Mouse (Mus musculus) intestine, embryonic 14.5 days (tissue): ENCODE measurements around the gene Gnl3. TPM values are rescaled to one million over a fixed set of nuclear protein-coding genes. Genes with fewer than 3 reads are reported as not detected.

Source experiments
- ATAC-seq: fragments of 200-750 bp; cut with Nextera tagmentation; replicated peaks from 2 replicates; pipeline ENCODE4 v1.8.0; 2017; ENCODE audit warnings: low read depth, moderate number of reproducible peaks, moderate TSS enrichment, moderate library complexity; ENCODE audit not compliant: low FRiP score, low TSS enrichment
- DNase-seq: peaks from one replicate; pipeline ENCODE4 v3.0.0-alpha.2; 2018; ENCODE audit warnings: low spot score
- H3K27ac ChIP-seq: fragments of 300-500 bp; sonication (generic); 2 replicates; pipeline ENCODE4 v1.5.1; 2014; ENCODE audit warnings: low read depth, mild to moderate bottlenecking, control low read depth
- H3K27me3 ChIP-seq: fragments of 300-500 bp; sonication (generic); replicated peaks from 2 replicates; pipeline ENCODE4 v1.6.1; 2014; ENCODE audit warnings: low read length, control low read depth; ENCODE audit not compliant: control insufficient read depth, insufficient read depth
- H3K36me3 ChIP-seq: fragments of 300-500 bp; sonication (generic); 2 replicates; pipeline ENCODE4 v1.6.1; 2014; ENCODE audit warnings: low read length, control low read depth; ENCODE audit not compliant: control insufficient read depth, insufficient read depth
- H3K4me1 ChIP-seq: fragments of 300-500 bp; sonication (generic); replicated peaks from 2 replicates; pipeline ENCODE4 v1.6.1; 2014; ENCODE audit warnings: low read length, control low read depth, mixed read lengths; ENCODE audit not compliant: control insufficient read depth, insufficient read depth
- H3K4me2 ChIP-seq: fragments of 300-500 bp; sonication (generic); 2 replicates; pipeline ENCODE4 v1.6.1; 2014; ENCODE audit warnings: low read length
- H3K4me3 ChIP-seq: fragments of 300-500 bp; sonication (generic); 2 replicates; pipeline ENCODE4 v1.5.1; 2014; ENCODE audit warnings: low read depth, low read length, control low read depth, mixed read lengths
- H3K9ac ChIP-seq: fragments of 300-500 bp; sonication (generic); 2 replicates; pipeline ENCODE4 v1.6.1; 2014; ENCODE audit warnings: mild to moderate bottlenecking, low read length
- H3K9me3 ChIP-seq: fragments of 300-500 bp; sonication (generic); 2 replicates; pipeline ENCODE4 v1.6.1; 2016; ENCODE audit warnings: low read length, control low read depth; ENCODE audit not compliant: control insufficient read depth
- WGBS: fragments of 180-500 bp; shearing (Covaris S2); extraction: QIAGEN DNeasy Blood & Tissue Kit; methylation state at CpG from one replicate; pipeline ENCODE4 v1.1.7; 2014; 5-methylcytosine and 5-hydroxymethylcytosine counted together
- polyA plus RNA-seq: library from polyadenylated mRNA; unstranded; fragments of >200 nt; fragmentation: Nextera tagmentation; extraction: Ambion mirVana; gene quantifications from 2 replicates; pipeline ENCODE4 v1.2.1, GENCODE M21; 2014

Gene Gnl3
- 144 and 170 TPM in 2 replicates for polyA plus RNA-seq

GRCm38 (mm10) chr14:31018860-31019291 is at the start of gene Gnl3, which contains the start of gene Pbrm1:
Gnl3 (minus strand) TSS chr14:31019152.
Pbrm1 (plus strand) TSS chr14:31019138.
- under 1% methylated on average over 43 of the region's 53 CpGs for WGBS
- peak; percentile 95 for ATAC-seq
- H3K36me3 ChIP-seq, result peaks cover 56% of the 10 kb centered on the region

GRCm38 (mm10) chr14:31062277-31062676 is 43.3 kb upstream of the Gnl3 start:
- Histone ChIP-seq H3K9me3 (no peaks in the 10 kb centered on the region), H3K4me2 (no peak overlapping the region), H3K4me3 (no peak overlapping the region), H3K27me3 (no peaks in the 10 kb centered on the region), H3K4me1 (no peaks in the 10 kb centered on the region), H3K9ac (no peak overlapping the region), H3K27ac (no peak overlapping the region), H3K36me3 (peaks cover 82% of the 10 kb centered on the region)
- no peak for ATAC-seq
- DNase-seq, result no peak
- 72% methylated on average over 1 of the region's 1 CpGs for WGBS

More at GRCm38 (mm10) chr14:31018860-31019291, at the start of gene Gnl3, which contains the start of gene Pbrm1:
- Histone ChIP-seq H3K27me3 (no peaks in the 10 kb centered on the region), H3K9ac (peak within 1 kb of the TSS; percentile 92), H3K9me3 (no peaks in the 10 kb centered on the region), H3K4me3 (peak within 1 kb of the TSS; percentile 94), H3K27ac (peak within 1 kb of the TSS; percentile 92), H3K4me2 (peak within 1 kb of the TSS; percentile 87), H3K4me1 (peaks cover 13% of the 10 kb centered on the region)
- DNase-seq, result peak; percentile 94

DNA sequence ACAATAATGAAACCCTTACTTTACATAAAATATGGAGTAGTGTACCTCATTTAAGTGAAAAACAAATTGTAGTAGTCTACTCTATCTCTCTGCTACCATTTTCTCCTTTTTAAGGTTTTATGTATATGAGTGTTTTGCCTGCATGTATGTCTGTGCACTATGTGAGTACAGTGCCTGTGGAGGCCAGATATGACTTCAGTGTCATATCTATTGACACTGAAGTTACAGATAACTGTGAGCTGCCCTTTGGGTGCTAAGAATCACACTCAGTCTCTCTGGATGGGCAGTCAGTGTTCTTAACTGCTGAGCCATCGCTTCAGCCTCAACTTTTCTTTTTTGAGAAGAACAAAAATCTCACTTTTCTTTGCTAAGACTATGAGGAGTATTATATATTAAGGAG is 26.9 kb upstream of the Gnl3 start:
- WGBS, result 93% methylated on average over 1 of the region's 1 CpGs
- Histone ChIP-seq H3K4me2 (no peak overlapping the region), H3K4me1 (no peaks in the 10 kb centered on the region), H3K9me3 (no peaks in the 10 kb centered on the region), H3K4me3 (no peak overlapping the region), H3K9ac (no peak overlapping the region), H3K27ac (no peak overlapping the region), H3K27me3 (no peaks in the 10 kb centered on the region), H3K36me3 (peaks cover 82% of the 10 kb centered on the region)
- DNase-seq (no peak), ATAC-seq (no peak)

- Histone ChIP-seq H3K4me2 (no peak overlapping the region), H3K27ac (no peak overlapping the region), H3K9ac (no peak overlapping the region), H3K36me3 (peaks cover 81% of the 10 kb centered on the region), H3K4me1 (no peaks in the 10 kb centered on the region), H3K4me3 (no peak overlapping the region), H3K9me3 (no peaks in the 10 kb centered on the region), H3K27me3 (no peaks in the 10 kb centered on the region)
- DNase-seq, result no peak
- ATAC-seq, result no peak
- WGBS, result 88% methylated on average over 5 of the region's 5 CpGs
Measured at GRCm38 (mm10) chr14:31045296-31045695, 26.3 kb upstream of the Gnl3 start.

- no peak overlapping the region for H3K27ac ChIP-seq
- DNase-seq (no peak), ATAC-seq (no peak)
- H3K9ac ChIP-seq, result no peak overlapping the region
- H3K4me2 ChIP-seq, result no peak overlapping the region
- H3K4me1 ChIP-seq, result no peaks in the 10 kb centered on the region
- no peaks in the 10 kb centered on the region for H3K9me3 ChIP-seq
- WGBS, result 88% methylated on average over 3 of the region's 3 CpGs
- H3K27me3 ChIP-seq, result no peaks in the 10 kb centered on the region
- H3K36me3 ChIP-seq, result peaks cover 83% of the 10 kb centered on the region
- H3K4me3 ChIP-seq, result no peak overlapping the region
Measured at GRCm38 (mm10) chr14:31025785-31026184, 6.8 kb upstream of the Gnl3 start.

DNA sequence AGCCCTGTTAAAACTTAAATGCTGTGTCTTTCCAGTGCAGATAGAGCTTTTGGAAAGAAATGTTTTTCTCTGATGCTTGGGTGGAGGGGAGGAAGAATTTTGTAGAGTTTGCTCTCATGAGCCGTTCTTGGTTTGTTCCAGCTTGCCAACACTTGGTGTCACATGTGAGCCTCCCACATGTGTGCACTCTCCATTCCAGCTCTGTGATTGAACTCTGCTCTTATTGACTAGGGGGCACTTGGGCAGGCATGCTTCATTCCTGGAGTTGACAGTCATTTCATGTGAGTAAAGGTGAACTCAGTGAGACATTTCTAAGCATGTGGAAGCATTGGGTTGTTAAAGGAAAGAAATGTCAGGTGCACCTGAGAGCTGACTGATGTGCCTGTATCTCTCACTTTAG is 3.6 kb upstream of the Gnl3 start:
- Histone ChIP-seq H3K27ac (no peak overlapping the region), H3K9ac (no peak overlapping the region), H3K4me2 (no peak overlapping the region), H3K27me3 (no peaks in the 10 kb centered on the region), H3K36me3 (peaks cover 56% of the 10 kb centered on the region), H3K4me3 (no peak overlapping the region), H3K9me3 (no peaks in the 10 kb centered on the region), H3K4me1 (peaks cover 11% of the 10 kb centered on the region)
- DNase-seq, result no peak
- WGBS, result 44% methylated on average over 1 of the region's 1 CpGs
- no peak for ATAC-seq

- peaks cover 56% of the 10 kb centered on the region for H3K36me3 ChIP-seq
Measured at GRCm38 (mm10) chr14:31019331-31020205, 616 bp upstream of the Gnl3 start.

GRCm38 (mm10) chr14:31017854-31018253 is 1.1 kb downstream of the Gnl3 start:
- Histone ChIP-seq H3K27me3 (no peaks in the 10 kb centered on the region), H3K36me3 (peaks cover 58% of the 10 kb centered on the region), H3K9ac (peak overlapping the region; percentile 92), H3K4me3 (peak overlapping the region; percentile 94), H3K9me3 (no peaks in the 10 kb centered on the region), H3K4me1 (peaks cover 13% of the 10 kb centered on the region), H3K27ac (peak overlapping the region; percentile 27; the same call in 1 of the 2 replicates), H3K4me2 (peak overlapping the region; percentile 87)
- DNase-seq, result no peak
- peak; percentile 24; the same call in 1 of the 2 replicates for ATAC-seq
- 2% methylated on average over 2 of the region's 2 CpGs for WGBS

More at GRCm38 (mm10) chr14:31019331-31020205, 616 bp upstream of the Gnl3 start:
- Histone ChIP-seq H3K27ac (peak overlapping the region; percentile 92), H3K4me1 (peaks cover 13% of the 10 kb centered on the region), H3K4me2 (peak overlapping the region; percentile 84), H3K4me3 (peak overlapping the region; percentile 94), H3K9ac (peak overlapping the region; percentile 92), H3K9me3 (no peaks in the 10 kb centered on the region), H3K27me3 (no peaks in the 10 kb centered on the region)
- 3% methylated on average over 31 of the region's 56 CpGs for WGBS
- DNase-seq (peak; percentile 90), ATAC-seq (peak; percentile 95)
